Mouse (Mus musculus): ENCODE measurements at regions not wholly inside any gene's neighbourhood (a gene's known extent, or its start where the extent isn't known, plus 50 kb on each side); places are given as distances from the start of the nearest gene placed in this dataset.

- DNase-seq (ENCODE audit: low read depth, low spot score), result no peak
- Histone ChIP-seq H3K9ac (ENCODE audit: control insufficient read depth, low read depth, low read length, poor library complexity, severe bottlenecking) (no peak overlapping the region), H3K27me3 (ENCODE audit: control insufficient read depth in 1 of 2, insufficient read depth in 2 of 2, low read length in 2 of 2) (no peaks in the 10 kb centered on the region), H3K4me1 (ENCODE audit: control insufficient read depth in 1 of 2, insufficient read depth in 2 of 2, low read length in 2 of 2) (no peaks in the 10 kb centered on the region), H3K27ac (ENCODE audit: control insufficient read depth, low read depth, low read length) (no peak overlapping the region), H3K79me2 (ENCODE audit: control insufficient read depth, insufficient read depth, low read length, poor library complexity) (no peaks in the 10 kb centered on the region), H3K9me3 (replicated peaks; ENCODE audit: insufficient read depth, low read length) (no peaks in the 10 kb centered on the region), H3K4me3 (ENCODE audit: control insufficient read depth in 1 of 2, insufficient read depth in 1 of 2, low read depth in 2 of 2, low read length in 2 of 2) (no peak overlapping the region), H3K36me3 (ENCODE audit: control insufficient read depth in 1 of 2, insufficient read depth in 2 of 2, low read length in 2 of 2) (no peaks in the 10 kb centered on the region)
- TF ChIP-seq RAD21 (IDR thresholded peaks at IDR 0.05; ENCODE audit: low read depth, low read length), result no peak
Observed at GRCm38 (mm10) chr10:37386216-37386615, 247.5 kb upstream of the Marcks start.

- TF ChIP-seq NRF1 (IDR thresholded peaks at IDR 0.05; ENCODE audit: insufficient read depth, low read depth, low read length, poor library complexity, severe bottlenecking), result no peak
- TF ChIP-seq MXI1 (IDR thresholded peaks at IDR 0.05; ENCODE audit: low read depth, low read length), result no peak
- no peak for TF ChIP-seq POLR2AphosphoS2 (IDR thresholded peaks at IDR 0.05; ENCODE audit: low read length)
- TF ChIP-seq BHLHE40 (IDR thresholded peaks at IDR 0.05; ENCODE audit: borderline replicate concordance, low read depth, low read length), result no peak
- TF ChIP-seq SIN3A (IDR thresholded peaks at IDR 0.05; ENCODE audit: low read length), result no peak
- TF ChIP-seq USF2 (IDR thresholded peaks at IDR 0.05; ENCODE audit: borderline replicate concordance in 1 of 2, insufficient read depth in 1 of 2, low read depth in 1 of 2, low read length in 2 of 2), result no peak
- no peak overlapping the region for H3K9ac ChIP-seq (ENCODE audit: control insufficient read depth, low read depth, low read length, poor library complexity, severe bottlenecking)
- no peaks in the 10 kb centered on the region for H3K4me1 ChIP-seq (ENCODE audit: control insufficient read depth in 1 of 2, insufficient read depth in 2 of 2, low read length in 2 of 2)
- no peaks in the 10 kb centered on the region for H3K27me3 ChIP-seq (ENCODE audit: control insufficient read depth in 1 of 2, insufficient read depth in 2 of 2, low read length in 2 of 2)
- H3K79me2 ChIP-seq (ENCODE audit: control insufficient read depth, insufficient read depth, low read length, poor library complexity), result no peaks in the 10 kb centered on the region
- no peak overlapping the region for H3K4me3 ChIP-seq (ENCODE audit: control insufficient read depth in 1 of 2, insufficient read depth in 1 of 2, low read depth in 2 of 2, low read length in 2 of 2)
- no peaks in the 10 kb centered on the region for H3K36me3 ChIP-seq (ENCODE audit: control insufficient read depth in 1 of 2, insufficient read depth in 2 of 2, low read length in 2 of 2)
- no peak overlapping the region for H3K27ac ChIP-seq (ENCODE audit: control insufficient read depth, low read depth, low read length)
- DNase-seq (ENCODE audit: low read depth, low spot score), result no peak
- H3K9me3 ChIP-seq (replicated peaks; ENCODE audit: insufficient read depth, low read length), result no peaks in the 10 kb centered on the region
Observed at GRCm38 (mm10) chr10:37380024-37380423, 241.3 kb upstream of the Marcks start.

- no peaks in the 10 kb centered on the region for H3K79me2 ChIP-seq (ENCODE audit: control insufficient read depth, insufficient read depth, low read length, poor library complexity)
- no peaks in the 10 kb centered on the region for H3K9me3 ChIP-seq (replicated peaks; ENCODE audit: insufficient read depth, low read length)
- H3K36me3 ChIP-seq (ENCODE audit: control insufficient read depth in 1 of 2, insufficient read depth in 2 of 2, low read length in 2 of 2), result no peaks in the 10 kb centered on the region
- no peak for DNase-seq (ENCODE audit: low read depth, low spot score)
- no peak overlapping the region for H3K27ac ChIP-seq (ENCODE audit: control insufficient read depth, low read depth, low read length)
- H3K9ac ChIP-seq (ENCODE audit: control insufficient read depth, low read depth, low read length, poor library complexity, severe bottlenecking), result no peak overlapping the region
- no peaks in the 10 kb centered on the region for H3K27me3 ChIP-seq (ENCODE audit: control insufficient read depth in 1 of 2, insufficient read depth in 2 of 2, low read length in 2 of 2)
- TF ChIP-seq ZC3H11A (IDR thresholded peaks at IDR 0.05; ENCODE audit: low read depth, low read length) (no peak), HCFC1 (IDR thresholded peaks at IDR 0.05; ENCODE audit: low read depth, low read length) (no peak), BHLHE40 (IDR thresholded peaks at IDR 0.05; ENCODE audit: borderline replicate concordance, low read depth, low read length) (no peak)
- H3K4me1 ChIP-seq (ENCODE audit: control insufficient read depth in 1 of 2, insufficient read depth in 2 of 2, low read length in 2 of 2), result no peaks in the 10 kb centered on the region
- no peak overlapping the region for H3K4me3 ChIP-seq (ENCODE audit: control insufficient read depth in 1 of 2, insufficient read depth in 1 of 2, low read depth in 2 of 2, low read length in 2 of 2)
Observed at GRCm38 (mm10) chr10:37378002-37378702, 239.4 kb upstream of the Marcks start.
